Comparison of ENCODE assay signal across 11 mouse cellular contexts in the genomic region with DNA sequence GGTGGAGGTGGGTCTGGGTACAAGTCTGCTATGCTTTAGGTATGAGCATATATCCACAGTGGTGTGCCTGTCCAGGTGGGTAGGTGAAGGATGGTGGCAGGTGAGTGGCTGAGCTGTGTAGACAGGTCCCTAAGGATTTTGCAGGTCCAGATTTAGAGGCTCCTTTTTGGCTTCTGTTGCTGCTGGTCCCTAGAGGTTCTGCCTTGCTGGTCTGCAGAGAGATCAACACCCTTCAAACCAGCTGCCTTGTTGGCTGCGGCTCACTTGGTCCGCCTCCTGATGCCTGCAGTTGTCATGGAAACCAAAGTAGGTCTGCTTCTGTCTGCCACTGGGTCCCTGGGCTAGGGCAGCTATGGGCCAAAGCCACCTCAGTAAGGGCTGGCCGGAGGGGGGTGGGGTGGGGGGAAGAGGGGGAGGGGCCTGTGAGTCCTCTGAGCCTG. TPM values are rescaled to one million over a fixed set of nuclear protein-coding genes. Genes with fewer than 3 reads are reported as not detected.
DNase-seq lines count a peak whose midpoint lies in the region; ATAC-seq lines count a peak whose summit lies in the region.
"Had no signal": no experiment of that assay in that cellular context is flagged by ENCODE, and none has a peak within 500 bp of the region (broad histone marks: within the 10 kb centered on the region; RNA-seq: fewer than 3 reads in every experiment).

No protein-coding gene starts in this region.

- no peaks in the 10 kb centered on the region for H3K9me3 ChIP-seq in embryonic facial prominence, embryonic 13.5 days
- no peaks in the 10 kb centered on the region for H3K9me3 ChIP-seq in neural tube, embryonic 13.5 days
- H3K9me3 ChIP-seq: heart, embryonic 13.5 days had no signal

- H3K4me3 ChIP-seq in embryonic facial prominence, embryonic 13.5 days: no peak overlapping the region
- no peak overlapping the region for H3K4me3 ChIP-seq in neural tube, embryonic 13.5 days
- H3K4me3 ChIP-seq: heart, embryonic 13.5 days had no signal

- H3K4me1 ChIP-seq in embryonic facial prominence, embryonic 13.5 days: peaks cover 5% of the 10 kb centered on the region
- peaks cover 26% of the 10 kb centered on the region for H3K4me1 ChIP-seq in neural tube, embryonic 13.5 days (replicated peaks)

- H3K36me3 ChIP-seq in embryonic facial prominence, embryonic 13.5 days: no peaks in the 10 kb centered on the region
- H3K36me3 ChIP-seq in neural tube, embryonic 13.5 days: no peaks in the 10 kb centered on the region
- H3K36me3 ChIP-seq: heart, embryonic 13.5 days had no signal

- ATAC-seq in embryonic facial prominence, embryonic 13.5 days (ENCODE audit: insufficient number of reproducible peaks, insufficient read depth, low FRiP score, low TSS enrichment, low read depth): peak; percentile 48; the same call in 1 of the 2 replicates
- ATAC-seq in neural tube, embryonic 13.5 days (ENCODE audit: low read depth): peak; percentile 87

- H3K9ac ChIP-seq in embryonic facial prominence, embryonic 13.5 days: no peak overlapping the region
- H3K9ac ChIP-seq in neural tube, embryonic 13.5 days: no peak overlapping the region
- H3K9ac ChIP-seq: heart, embryonic 13.5 days had no signal

- no peak overlapping the region for H3K27ac ChIP-seq in embryonic facial prominence, embryonic 13.5 days
- H3K27ac ChIP-seq in neural tube, embryonic 13.5 days (replicated peaks): peak overlapping the region; percentile 40; the same call in 1 of the 2 replicates
- H3K27ac ChIP-seq: heart, embryonic 13.5 days had no signal

- 6% methylated on average over 3 of the region's 3 CpGs for WGBS in embryonic facial prominence, embryonic 13.5 days
- 4% methylated on average over 3 of the region's 3 CpGs for WGBS in neural tube, embryonic 13.5 days

- no peak overlapping the region for H3K4me2 ChIP-seq in embryonic facial prominence, embryonic 13.5 days
- H3K4me2 ChIP-seq in neural tube, embryonic 13.5 days: no peak overlapping the region
- H3K4me2 ChIP-seq: heart, embryonic 13.5 days had no signal

- peak; percentile 74 for DNase-seq in right cerebral cortex, adult 18-20 months
- no peak for DNase-seq in right cerebral cortex, postnatal 4 days
- peak; percentile 69 to 80 for DNase-seq in layer of hippocampus, adult 8-10 months (ENCODE audit: low spot score in 2 of 2)
- no peak for DNase-seq in ovary, postnatal 14 days (ENCODE audit: low spot score)
- DNase-seq in thymus, postnatal 36 days: no peak
- no peak for DNase-seq in gastrocnemius, postnatal 10 days

- H3K27me3 ChIP-seq in embryonic facial prominence, embryonic 13.5 days: peaks cover 22% of the 10 kb centered on the region
- no peaks in the 10 kb centered on the region; the same call in 1 of the 2 replicates for H3K27me3 ChIP-seq in neural tube, embryonic 13.5 days

RNA-seq across cellular contexts. Expression of a gene that starts 18.1 kb away (rescaled TPM):
- not detected in 2 replicates for polyA plus RNA-seq in embryonic facial prominence, embryonic 13.5 days (2015; fragmentation: Nextera tagmentation; extraction: Ambion mirVana)
- total RNA-seq in layer of hippocampus, adult 8-10 months (2022): under 1 TPM in 1 of 4 experiments, not detected in 3; 0.31 TPM
- not detected in 2 replicates for polyA plus RNA-seq in neural tube, embryonic 13.5 days (2015; fragmentation: Nextera tagmentation; extraction: Ambion mirVana)
- not detected for total RNA-seq in gastrocnemius, postnatal 10 days (2021)
- total RNA-seq: adrenal gland, postnatal 36 days had no signal
- polyA plus RNA-seq: heart, embryonic 13.5 days; liver, embryonic 16.5 days had no signal

RNA-seq across cellular contexts. Expression of a gene that starts 55.1 kb away (rescaled TPM):
- 28.7 and 34.3 TPM in 2 replicates for polyA plus RNA-seq in embryonic facial prominence, embryonic 13.5 days (2015; fragmentation: Nextera tagmentation; extraction: Ambion mirVana)
- 10 to 100 TPM in 2 of 4 experiments, 1 to 10 TPM in 2; 9.3 to 12.7 (median 11.0) TPM for total RNA-seq in layer of hippocampus, adult 8-10 months (2022)
- 15.7 and 18.3 TPM in 2 replicates for polyA plus RNA-seq in neural tube, embryonic 13.5 days (2015; fragmentation: Nextera tagmentation; extraction: Ambion mirVana)
- total RNA-seq in gastrocnemius, postnatal 10 days (2021): 1 to 10 TPM; 7.4 to 9.0 TPM

Comparison
In these comparisons a context has a peak if more than half of its experiments do, and no peak if none do; other contexts are left out.
1. DNase-seq: peak in right cerebral cortex, adult 18-20 months (single experiment) and layer of hippocampus, adult 8-10 months (2 of 2); none in right cerebral cortex, postnatal 4 days (single experiment), ovary, postnatal 14 days (single experiment), thymus, postnatal 36 days (0 of 2) and gastrocnemius, postnatal 10 days (single experiment).